Mouse (Mus musculus): ENCODE results near the gene Gpam.

The Gpam gene

GRCm38 (mm10) chr19:55139301-55139700 lies 12.3 kb upstream of the Gpam start:
- in situ Hi-C loops (cut with MseI, MboI), result no loop called here

GRCm38 (mm10) chr19:55138506-55138905 lies 11.5 kb upstream of the Gpam start:
- in situ Hi-C loops (cut with MseI, MboI), result no loop called here

- in situ Hi-C loops (cut with MseI, MboI), result no loop called here
These were observed 10.8 kb upstream of the Gpam start for GRCm38 (mm10) chr19:55137884-55138283.

- in situ Hi-C loops (cut with MseI, MboI), result no loop called here
These were observed 9.8 kb upstream of the Gpam start for GRCm38 (mm10) chr19:55136693-55137427.

- in situ Hi-C loops (cut with MseI, MboI), result no loop called here
These were observed 8.9 kb upstream of the Gpam start for GRCm38 (mm10) chr19:55135918-55136317.

- in situ Hi-C loops (cut with MseI, MboI), result no loop called here
These were observed 7.5 kb upstream of the Gpam start for GRCm38 (mm10) chr19:55134521-55134920.

- in situ Hi-C loops (cut with MseI, MboI), result no loop called here
These were observed 5.4 kb upstream of the Gpam start for GRCm38 (mm10) chr19:55132476-55132875.

- in situ Hi-C loops (cut with MseI, MboI), result no loop called here
These were observed 4.7 kb upstream of the Gpam start for GRCm38 (mm10) chr19:55131747-55132146.

GRCm38 (mm10) chr19:55128469-55128868 lies 1.4 kb upstream of the Gpam start:
- in situ Hi-C loops (cut with MseI, MboI), result no loop called here

- in situ Hi-C loops (cut with MseI, MboI), result no loop called here
These were observed 1.6 kb downstream of the Gpam start for GRCm38 (mm10) chr19:55125456-55125855.

GRCm38 (mm10) chr19:55123001-55123536 lies 4.0 kb downstream of the Gpam start:
- in situ Hi-C loops (cut with MseI, MboI), result no loop called here

- in situ Hi-C loops (cut with MseI, MboI), result no loop called here
These were observed 4.6 kb downstream of the Gpam start for GRCm38 (mm10) chr19:55122351-55122980.

GRCm38 (mm10) chr19:55121836-55122235 lies 5.2 kb downstream of the Gpam start:
- in situ Hi-C loops (cut with MseI, MboI), result no loop called here

GRCm38 (mm10) chr19:55120518-55121244 lies 6.4 kb downstream of the Gpam start:
- in situ Hi-C loops (cut with MseI, MboI), result no loop called here

GRCm38 (mm10) chr19:55119541-55119940 lies 7.5 kb downstream of the Gpam start:
- in situ Hi-C loops (cut with MseI, MboI), result no loop called here

- in situ Hi-C loops (cut with MseI, MboI), result no loop called here
These were observed 9.0 kb downstream of the Gpam start for GRCm38 (mm10) chr19:55117991-55118390.

GRCm38 (mm10) chr19:55117059-55117815 lies 9.8 kb downstream of the Gpam start:
- in situ Hi-C loops (cut with MseI, MboI), result no loop called here

- in situ Hi-C loops (cut with MseI, MboI), result no loop called here
These were observed 11.5 kb downstream of the Gpam start for GRCm38 (mm10) chr19:55115532-55115931.

GRCm38 (mm10) chr19:55114825-55115395 lies 12.1 kb downstream of the Gpam start:
- in situ Hi-C loops (cut with MseI, MboI), result no loop called here

- in situ Hi-C loops (cut with MseI, MboI), result no loop called here
These were observed 19.1 kb downstream of the Gpam start for GRCm38 (mm10) chr19:55107896-55108295.

- in situ Hi-C loops (cut with MseI, MboI), result no loop called here
These were observed 21.1 kb downstream of the Gpam start for GRCm38 (mm10) chr19:55105969-55106368.

All from mouse trophoblast stem cell (cell line).